In the genomic region with DNA sequence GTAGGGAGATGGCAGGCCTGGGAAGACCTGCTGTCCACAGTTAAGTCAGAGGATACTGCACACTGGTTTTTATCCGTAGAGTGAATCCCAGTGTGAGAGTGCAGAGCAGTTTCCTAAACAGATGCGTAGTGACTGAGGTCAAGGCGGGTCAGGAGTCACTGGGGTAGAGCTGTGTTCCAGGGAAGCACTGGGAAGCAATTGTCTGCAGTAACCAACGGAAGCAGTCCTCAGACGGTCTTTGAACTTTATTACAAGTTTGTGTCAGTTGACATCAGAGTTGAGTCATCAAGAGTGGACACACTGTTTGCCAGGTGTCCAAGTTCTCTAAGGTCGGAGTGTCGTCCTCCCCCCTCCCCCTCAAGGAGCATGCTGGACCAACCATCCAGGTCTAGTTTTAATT, we compare ENCODE assay signal across 9 mouse cellular contexts. TPM values are rescaled to one million over a fixed set of nuclear protein-coding genes. Genes with fewer than 3 reads are reported as not detected.
DNase-seq lines count a peak whose midpoint lies in the region; ATAC-seq and TF ChIP-seq lines count a peak whose summit lies in the region.
"Had no signal": no experiment of that assay in that cellular context is flagged by ENCODE, and none has a peak within 500 bp of the region (broad histone marks: within the 10 kb centered on the region; RNA-seq: fewer than 3 reads in every experiment).

No protein-coding gene starts in this region.

- no peak for ATAC-seq in liver, embryonic 12.5 days
- ATAC-seq in forebrain, embryonic 12.5 days (ENCODE audit: low FRiP score) = no peak
- ATAC-seq in intestine, postnatal 0 days = peak; percentile 70
- ATAC-seq in monocyte, adult 5-6 weeks (replicated peaks; ENCODE audit: insufficient number of reproducible peaks, low FRiP score, low TSS enrichment, poor library complexity, severe bottlenecking) = no peak
- ATAC-seq: Patski had no signal

- no peaks in the 10 kb centered on the region for H3K4me1 ChIP-seq in liver, adult 2 months (ENCODE audit: control insufficient read depth, insufficient read depth, low read length)
- peaks cover 22% of the 10 kb centered on the region for H3K4me1 ChIP-seq in liver, embryonic 12.5 days
- peaks cover 73% of the 10 kb centered on the region for H3K4me1 ChIP-seq in forebrain, embryonic 12.5 days
- 0 out of 2 replicates have a peak, but pooled peaks cover 5% of the 10 kb centered on the region for H3K4me1 ChIP-seq in intestine, postnatal 0 days (replicated peaks; ENCODE audit: control insufficient read depth, insufficient read depth, low read length)
- H3K4me1 ChIP-seq in small intestine, adult 2 months (ENCODE audit: control insufficient read depth, insufficient read depth, insufficient read length, low read length) = peaks cover 11% of the 10 kb centered on the region

- no peak overlapping the region for H3K4me2 ChIP-seq in liver, embryonic 12.5 days
- peak overlapping the region; percentile 59 for H3K4me2 ChIP-seq in forebrain, embryonic 12.5 days
- peak overlapping the region; percentile 24 for H3K4me2 ChIP-seq in intestine, postnatal 0 days (replicated peaks; ENCODE audit: low read depth)

- DNase-seq in liver, adult 2 months (ENCODE audit: extremely low read depth, low read depth, low spot score) = peak; percentile 39
- no peak for DNase-seq in left cerebral cortex, postnatal 36 days (ENCODE audit: low spot score in 2 of 2)
- DNase-seq in cerebellum, postnatal 14 days = no peak

- H3K36me3 ChIP-seq in liver, adult 2 months (ENCODE audit: control insufficient read depth, insufficient read depth, low read length) = no peaks in the 10 kb centered on the region
- peaks cover 24% of the 10 kb centered on the region for H3K36me3 ChIP-seq in liver, embryonic 12.5 days
- H3K36me3 ChIP-seq in forebrain, embryonic 12.5 days (replicated peaks) = peaks cover 69% of the 10 kb centered on the region
- H3K36me3 ChIP-seq in intestine, postnatal 0 days (ENCODE audit: control insufficient read depth, insufficient read depth) = peaks cover 20% of the 10 kb centered on the region; the same call in 1 of the 2 replicates
- no peaks in the 10 kb centered on the region for H3K36me3 ChIP-seq in small intestine, adult 2 months (ENCODE audit: control insufficient read depth, insufficient read depth, low read length)

- no peak overlapping the region for H3K9ac ChIP-seq in liver, adult 2 months (ENCODE audit: low read depth, low read length)
- no peak overlapping the region for H3K9ac ChIP-seq in liver, embryonic 12.5 days
- no peak overlapping the region for H3K9ac ChIP-seq in forebrain, embryonic 12.5 days
- no peak overlapping the region for H3K9ac ChIP-seq in intestine, postnatal 0 days (ENCODE audit: low read depth, low read length)

- H3K27me3 ChIP-seq in liver, adult 2 months (ENCODE audit: control insufficient read depth, insufficient read depth, low read length) = no peaks in the 10 kb centered on the region
- H3K27me3 ChIP-seq in liver, embryonic 12.5 days (replicated peaks) = peaks cover 17% of the 10 kb centered on the region
- H3K27me3 ChIP-seq in forebrain, embryonic 12.5 days = no peaks in the 10 kb centered on the region
- H3K27me3 ChIP-seq in intestine, postnatal 0 days (replicated peaks; ENCODE audit: control insufficient read depth, insufficient read depth, low read length) = no peaks in the 10 kb centered on the region
- H3K27me3 ChIP-seq in small intestine, adult 2 months (ENCODE audit: control insufficient read depth, insufficient read depth, low read length) = no peaks in the 10 kb centered on the region
- H3K27me3 ChIP-seq: Patski had no signal

- no peaks in the 10 kb centered on the region for H3K79me2 ChIP-seq in liver, adult 2 months (ENCODE audit: control insufficient read depth, insufficient read depth, low read length)

- H3K27ac ChIP-seq in liver, adult 2 months (replicated peaks; ENCODE audit: insufficient read depth, low read depth, low read length) = no peak overlapping the region
- H3K27ac ChIP-seq in liver, embryonic 12.5 days = no peak overlapping the region
- no peak overlapping the region for H3K27ac ChIP-seq in forebrain, embryonic 12.5 days
- H3K27ac ChIP-seq in intestine, postnatal 0 days (ENCODE audit: low read depth, low read length) = peak overlapping the region; percentile 47
- H3K27ac ChIP-seq in small intestine, adult 2 months (ENCODE audit: insufficient read depth, low read depth, low read length) = 0 out of 2 replicates have a peak overlapping the region, but pooled peaks have one; percentile 16

- 20% methylated on average over 7 of the region's 7 CpGs for WGBS in liver, adult 2 months
- 67% methylated on average over 7 of the region's 7 CpGs for WGBS in liver, embryonic 12.5 days (ENCODE audit: insufficient replicate concordance)
- WGBS in forebrain, embryonic 12.5 days = 61% methylated on average over 7 of the region's 7 CpGs
- 19% methylated on average over 7 of the region's 7 CpGs for WGBS in intestine, postnatal 0 days
- WGBS in small intestine, adult 2 months = 28% methylated on average over 7 of the region's 7 CpGs

- H3K9me3 ChIP-seq in liver, embryonic 12.5 days (replicated peaks) = no peaks in the 10 kb centered on the region
- H3K9me3 ChIP-seq in forebrain, embryonic 12.5 days = no peaks in the 10 kb centered on the region
- no peaks in the 10 kb centered on the region for H3K9me3 ChIP-seq in intestine, postnatal 0 days (ENCODE audit: control insufficient read depth)

- H3K4me3 ChIP-seq in liver, adult 2 months (ENCODE audit: insufficient read depth, low read depth, low read length) = no peak overlapping the region
- no peak overlapping the region for H3K4me3 ChIP-seq in liver, embryonic 12.5 days
- H3K4me3 ChIP-seq in forebrain, embryonic 12.5 days (replicated peaks) = peak overlapping the region; percentile 30
- H3K4me3 ChIP-seq in intestine, postnatal 0 days (ENCODE audit: low read depth, low read length) = no peak overlapping the region
- H3K4me3 ChIP-seq in small intestine, adult 2 months (ENCODE audit: low read depth, low read length) = no peak overlapping the region

- no peak for TF ChIP-seq POLR2A in liver, adult 2 months (IDR thresholded peaks at IDR 0.05; ENCODE audit: extremely low read depth, insufficient read depth, low read length)
- no peak for TF ChIP-seq POLR2A in small intestine, adult 2 months (IDR thresholded peaks at IDR 0.05; ENCODE audit: low read depth, low read length)

- intact Hi-C loops in left cerebral cortex, postnatal 36 days (cut with DNase I) = no loop called here

- TF ChIP-seq CTCF in liver, adult 2 months (IDR thresholded peaks at IDR 0.05; ENCODE audit: low read depth, low read length) = no peak
- TF ChIP-seq CTCF in intestine, postnatal 0 days (IDR thresholded peaks at IDR 0.05; ENCODE audit: low read depth) = no peak
- no peak for TF ChIP-seq CTCF in small intestine, adult 2 months (IDR thresholded peaks at IDR 0.05; ENCODE audit: extremely low read depth, insufficient read length, insufficient replicate concordance, low read depth, low read length)

RNA-seq across cellular contexts. Expression of a gene that starts 6.0 kb away (rescaled TPM):
- 25.6 and 33.3 TPM in 2 replicates for total RNA-seq in liver, adult 2 months (2014; rRNA removed)
- 28.3 and 60.1 TPM in 2 replicates for polyA plus RNA-seq in liver, adult 2 months (2012; rRNA removed)
- 133 and 145 TPM in 2 replicates for polyA plus RNA-seq in liver, embryonic 12.5 days (2016; fragmentation: Nextera tagmentation; extraction: Ambion mirVana)
- 381 and 460 TPM in 2 replicates for polyA plus RNA-seq in forebrain, embryonic 12.5 days (2016; fragmentation: Nextera tagmentation; extraction: Ambion mirVana)
- polyA plus RNA-seq in intestine, postnatal 0 days (2015; fragmentation: Nextera tagmentation; extraction: Ambion mirVana) = 265 and 272 TPM in 2 replicates
- 121 and 254 TPM in 2 replicates for polyA plus RNA-seq in small intestine, adult 2 months (2012; rRNA removed)
- total RNA-seq in monocyte, adult 5-6 weeks (2017) = 38.7 to 298 TPM (median 42.7 TPM) in 3 replicates
- 100 to 1,000 TPM; 600 to 618 TPM for total RNA-seq in left cerebral cortex, postnatal 36 days (2021)

Comparison
In these comparisons a context has a peak if more than half of its experiments do, and no peak if none do; other contexts are left out.
1. H3K27ac ChIP-seq: peak in intestine, postnatal 0 days (single experiment) and small intestine, adult 2 months (single experiment); none in liver, adult 2 months (single experiment), liver, embryonic 12.5 days (single experiment) and forebrain, embryonic 12.5 days (single experiment).